Mouse (Mus musculus): ENCODE results near the gene Tm6sf2. TPM values are rescaled to one million over a fixed set of nuclear protein-coding genes. Genes with fewer than 3 reads are reported as not detected.
A peak's percentile ranks its signal among the peaks of the same experiment; 100 is the strongest.
"Not testable (repeated sequence)": the region's sequence is repeated elsewhere in the genome, so short reads cannot be mapped to it uniquely, and the experiment has no call there.

Tm6sf2 gene
- polyA plus RNA-seq, 1 experiment from 2014 or later = 2.1 TPM

GRCm38 (mm10) chr8:70049662-70050061 lies 23.1 kb upstream of the Tm6sf2 start:
- H3K36me3 ChIP-seq (ENCODE audit: control insufficient read depth, insufficient read depth, low read length) = peaks cover 27% of the 10 kb centered on the region

GRCm38 (mm10) chr8:70050434-70050833 lies 22.3 kb upstream of the Tm6sf2 start:
- H3K9ac ChIP-seq (ENCODE audit: low read depth, low read length); H3K27ac ChIP-seq (ENCODE audit: low read depth, low read length); H3K4me2 ChIP-seq; ATAC-seq (replicated peaks; ENCODE audit: insufficient number of reproducible peaks, low FRiP score, low TSS enrichment); H3K9me3 ChIP-seq (replicated peaks; ENCODE audit: control insufficient read depth, low read length); H3K4me3 ChIP-seq (ENCODE audit: low read depth, low read length); H3K27me3 ChIP-seq (ENCODE audit: control insufficient read depth, insufficient read depth, low read length); H3K4me1 ChIP-seq (ENCODE audit: control insufficient read depth, insufficient read depth, low read length): not testable (repeated sequence)
- peaks cover 31% of the 10 kb centered on the region for H3K36me3 ChIP-seq (ENCODE audit: control insufficient read depth, insufficient read depth, low read length)
- whole genome bisulfite sequencing (ENCODE audit: insufficient replicate concordance) = 89% methylated on average over 5 of the region's 5 CpGs

More at GRCm38 (mm10) chr8:70049662-70050061, 23.1 kb upstream of the Tm6sf2 start:
- Histone ChIP-seq H3K4me2 (no peak overlapping the region), H3K4me3 (ENCODE audit: low read depth, low read length) (no peak overlapping the region), H3K27me3 (ENCODE audit: control insufficient read depth, insufficient read depth, low read length) (no peaks in the 10 kb centered on the region), H3K9me3 (replicated peaks; ENCODE audit: control insufficient read depth, low read length) (no peaks in the 10 kb centered on the region), H3K4me1 (ENCODE audit: control insufficient read depth, insufficient read depth, low read length) (no peaks in the 10 kb centered on the region), H3K27ac (ENCODE audit: low read depth, low read length) (no peak overlapping the region), H3K9ac (ENCODE audit: low read depth, low read length) (no peak overlapping the region)
- no peak for ATAC-seq (replicated peaks; ENCODE audit: insufficient number of reproducible peaks, low FRiP score, low TSS enrichment)

GRCm38 (mm10) chr8:70057721-70058120 lies 15.0 kb upstream of the Tm6sf2 start:
- H3K4me1 ChIP-seq (ENCODE audit: control insufficient read depth, insufficient read depth, low read length) = no peaks in the 10 kb centered on the region
- H3K4me2 ChIP-seq = no peak overlapping the region
- no peaks in the 10 kb centered on the region for H3K9me3 ChIP-seq (replicated peaks; ENCODE audit: control insufficient read depth, low read length)
- H3K9ac ChIP-seq (ENCODE audit: low read depth, low read length) = no peak overlapping the region
- no peak overlapping the region for H3K27ac ChIP-seq (ENCODE audit: low read depth, low read length)
- H3K27me3 ChIP-seq (ENCODE audit: control insufficient read depth, insufficient read depth, low read length) = no peaks in the 10 kb centered on the region
- ATAC-seq (replicated peaks; ENCODE audit: insufficient number of reproducible peaks, low FRiP score, low TSS enrichment) = no peak
- peaks cover 47% of the 10 kb centered on the region for H3K36me3 ChIP-seq (ENCODE audit: control insufficient read depth, insufficient read depth, low read length)
- 87% methylated on average over 1 of the region's 1 CpGs for WGBS (ENCODE audit: insufficient replicate concordance)
- H3K4me3 ChIP-seq (ENCODE audit: low read depth, low read length) = no peak overlapping the region

- Histone ChIP-seq H3K4me1 (ENCODE audit: control insufficient read depth, insufficient read depth, low read length) (peaks cover 25% of the 10 kb centered on the region; the same call in 1 of the 2 replicates), H3K9ac (ENCODE audit: low read depth, low read length) (no peak overlapping the region), H3K27me3 (ENCODE audit: control insufficient read depth, insufficient read depth, low read length) (no peaks in the 10 kb centered on the region), H3K36me3 (ENCODE audit: control insufficient read depth, insufficient read depth, low read length) (peaks cover 15% of the 10 kb centered on the region), H3K27ac (ENCODE audit: low read depth, low read length) (no peak overlapping the region), H3K4me2 (peak overlapping the region; percentile 71; the same call in 1 of the 2 replicates), H3K9me3 (replicated peaks; ENCODE audit: control insufficient read depth, low read length) (no peaks in the 10 kb centered on the region), H3K4me3 (ENCODE audit: low read depth, low read length) (no peak overlapping the region)
- WGBS (ENCODE audit: insufficient replicate concordance) = 87% methylated on average over 2 of the region's 2 CpGs
- ATAC-seq (replicated peaks; ENCODE audit: insufficient number of reproducible peaks, low FRiP score, low TSS enrichment) = no peak
These were observed 786 bp upstream of the Tm6sf2 start for GRCm38 (mm10) chr8:70071836-70072440.

GRCm38 (mm10) chr8:70073120-70073519 lies 396 bp downstream of the Tm6sf2 start:
- Histone ChIP-seq H3K9ac (ENCODE audit: low read depth, low read length) (peak overlapping the region; percentile 54; the same call in 1 of the 2 replicates), H3K9me3 (replicated peaks; ENCODE audit: control insufficient read depth, low read length) (no peaks in the 10 kb centered on the region), H3K4me3 (ENCODE audit: low read depth, low read length) (peak overlapping the region; percentile 37), H3K4me1 (ENCODE audit: control insufficient read depth, insufficient read depth, low read length) (peaks cover 25% of the 10 kb centered on the region; the same call in 1 of the 2 replicates), H3K27ac (ENCODE audit: low read depth, low read length) (no peak overlapping the region), H3K27me3 (ENCODE audit: control insufficient read depth, insufficient read depth, low read length) (no peaks in the 10 kb centered on the region), H3K36me3 (ENCODE audit: control insufficient read depth, insufficient read depth, low read length) (peaks cover 12% of the 10 kb centered on the region), H3K4me2 (peak overlapping the region; percentile 71)
- ATAC-seq (replicated peaks; ENCODE audit: insufficient number of reproducible peaks, low FRiP score, low TSS enrichment) = no peak
- WGBS (ENCODE audit: insufficient replicate concordance) = 50% methylated on average over 8 of the region's 8 CpGs

- no peak for ATAC-seq (replicated peaks; ENCODE audit: insufficient number of reproducible peaks, low FRiP score, low TSS enrichment)
- Histone ChIP-seq H3K4me3 (ENCODE audit: low read depth, low read length) (no peak overlapping the region), H3K4me2 (no peak overlapping the region), H3K9me3 (replicated peaks; ENCODE audit: control insufficient read depth, low read length) (no peaks in the 10 kb centered on the region), H3K27me3 (ENCODE audit: control insufficient read depth, insufficient read depth, low read length) (no peaks in the 10 kb centered on the region), H3K9ac (ENCODE audit: low read depth, low read length) (no peak overlapping the region), H3K36me3 (ENCODE audit: control insufficient read depth, insufficient read depth, low read length) (peaks cover 12% of the 10 kb centered on the region), H3K27ac (ENCODE audit: low read depth, low read length) (no peak overlapping the region), H3K4me1 (ENCODE audit: control insufficient read depth, insufficient read depth, low read length) (peaks cover 22% of the 10 kb centered on the region; the same call in 1 of the 2 replicates)
- 53% methylated on average over 1 of the region's 1 CpGs for WGBS (ENCODE audit: insufficient replicate concordance)
These were observed 958 bp downstream of the Tm6sf2 start for GRCm38 (mm10) chr8:70073682-70074081.

- no peaks in the 10 kb centered on the region for H3K9me3 ChIP-seq (replicated peaks; ENCODE audit: control insufficient read depth, low read length)
- ATAC-seq (replicated peaks; ENCODE audit: insufficient number of reproducible peaks, low FRiP score, low TSS enrichment) = no peak
- H3K4me1 ChIP-seq (ENCODE audit: control insufficient read depth, insufficient read depth, low read length) = peaks cover 13% of the 10 kb centered on the region
- H3K27me3 ChIP-seq (ENCODE audit: control insufficient read depth, insufficient read depth, low read length) = peaks cover 52% of the 10 kb centered on the region
- H3K27ac ChIP-seq (ENCODE audit: low read depth, low read length) = no peak overlapping the region
- H3K4me3 ChIP-seq (ENCODE audit: low read depth, low read length) = no peak overlapping the region
- H3K4me2 ChIP-seq = no peak overlapping the region
- no peaks in the 10 kb centered on the region for H3K36me3 ChIP-seq (ENCODE audit: control insufficient read depth, insufficient read depth, low read length)
- no peak overlapping the region for H3K9ac ChIP-seq (ENCODE audit: low read depth, low read length)
- WGBS (ENCODE audit: insufficient replicate concordance) = 88% methylated on average over 2 of the region's 2 CpGs
These were observed 9.3 kb downstream of the Tm6sf2 start for GRCm38 (mm10) chr8:70081976-70082375.

GRCm38 (mm10) chr8:70083285-70083684 lies 10.6 kb downstream of the Tm6sf2 start, which contains the start of gene Hapln4:
Gene Hapln4 (plus strand): TSS chr8:70083457.
- Histone ChIP-seq H3K9ac (ENCODE audit: low read depth, low read length) (0 out of 2 replicates have a peak within 1 kb of the TSS, but pooled peaks have one; percentile 5), H3K4me3 (ENCODE audit: low read depth, low read length) (peak within 1 kb of the TSS; percentile 46), H3K27ac (ENCODE audit: low read depth, low read length) (no peak within 1 kb of the TSS), H3K9me3 (replicated peaks; ENCODE audit: control insufficient read depth, low read length) (no peaks in the 10 kb centered on the region), H3K4me2 (peak within 1 kb of the TSS; percentile 82), H3K4me1 (ENCODE audit: control insufficient read depth, insufficient read depth, low read length) (peaks cover 17% of the 10 kb centered on the region), H3K27me3 (ENCODE audit: control insufficient read depth, insufficient read depth, low read length) (peaks cover 65% of the 10 kb centered on the region), H3K36me3 (ENCODE audit: control insufficient read depth, insufficient read depth, low read length) (no peaks in the 10 kb centered on the region)
- ATAC-seq (replicated peaks; ENCODE audit: insufficient number of reproducible peaks, low FRiP score, low TSS enrichment) = no peak
- under 1% methylated on average over 26 of the region's 26 CpGs for WGBS (ENCODE audit: insufficient replicate concordance)

Measured in heart, embryonic 11.5 days (tissue).